Mouse (Mus musculus): ENCODE data around the gene H2afy2.

H2afy2 gene

DNA sequence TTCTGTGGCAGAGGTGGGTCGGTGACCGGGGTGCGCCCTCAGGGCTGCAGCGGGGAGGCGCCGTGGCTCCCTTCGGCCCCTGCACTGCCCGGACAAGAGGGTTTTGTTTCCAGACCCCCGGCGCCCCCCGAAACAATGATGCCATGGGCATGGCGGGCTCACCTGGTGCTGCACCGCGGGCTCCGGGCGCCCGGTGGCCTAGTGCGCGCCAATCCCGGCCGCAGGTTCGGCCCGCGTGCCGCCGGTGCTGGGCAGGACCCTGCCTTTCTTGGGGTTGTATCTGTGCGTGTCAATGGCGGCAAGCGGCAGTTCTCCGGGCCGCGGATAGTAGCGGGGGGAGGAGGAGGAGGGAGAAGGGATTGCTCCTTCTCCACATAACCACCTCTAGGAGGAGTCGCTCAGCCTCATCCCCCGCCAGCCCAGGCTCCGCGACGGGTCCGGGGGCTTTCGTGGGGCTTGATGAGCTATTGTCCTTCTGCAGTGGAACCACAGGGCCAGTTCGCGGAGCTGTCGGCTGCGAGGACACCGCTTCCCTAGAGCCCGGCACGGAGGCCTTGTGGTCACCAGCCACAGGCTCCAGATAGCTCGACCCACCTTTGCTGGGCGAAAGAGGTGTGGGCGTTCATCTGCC lies at the start of gene H2afy2:
TSS of gene H2afy2 (minus strand) at position 527 of the 631 bp plus-strand sequence.
- DNase-seq (ENCODE audit: low read depth, low spot score): no peak

DNA sequence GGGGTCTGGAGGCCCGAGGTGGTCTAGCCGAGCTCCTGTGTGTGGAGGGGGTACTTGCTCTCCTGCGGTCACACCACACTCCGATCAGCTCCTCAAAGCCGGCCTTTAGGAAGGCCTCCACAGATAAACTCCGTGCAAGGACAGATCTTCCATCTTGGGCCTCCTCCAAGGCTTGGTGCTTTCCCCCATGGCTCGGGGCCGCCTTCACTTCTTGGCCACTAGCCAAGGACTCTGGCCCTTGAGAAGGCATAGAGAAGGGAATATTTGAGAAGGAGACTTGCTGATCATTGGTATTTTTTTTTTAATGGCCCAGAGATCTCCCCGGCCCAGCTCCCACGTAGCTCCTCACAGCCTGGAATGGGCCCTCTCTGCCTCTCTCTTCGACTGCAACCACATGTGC lies 48.8 kb upstream of the H2afy2 start:
- no peak for DNase-seq (ENCODE audit: low read depth, low spot score)

DNA sequence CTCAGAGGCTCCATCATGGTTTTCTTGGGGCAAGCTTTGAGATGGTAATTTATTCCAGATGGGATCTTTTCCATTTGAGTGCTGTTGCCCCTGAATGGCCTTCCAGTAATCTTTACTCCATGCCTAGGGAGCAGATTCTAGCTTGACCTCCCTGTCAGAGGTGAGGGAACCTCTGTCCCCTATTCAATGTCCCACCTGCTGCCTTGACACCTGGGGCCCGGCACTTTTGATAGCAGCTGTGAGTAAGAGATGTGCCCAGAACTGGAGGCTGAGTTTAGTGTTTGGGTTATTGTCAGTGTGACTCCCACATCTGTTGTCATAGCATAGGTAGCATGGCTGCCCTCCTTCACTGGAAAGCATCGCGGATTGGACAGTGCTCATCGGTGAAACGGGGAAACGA lies 47.8 kb upstream of the H2afy2 start:
- DNase-seq (ENCODE audit: low read depth, low spot score): no peak

DNA sequence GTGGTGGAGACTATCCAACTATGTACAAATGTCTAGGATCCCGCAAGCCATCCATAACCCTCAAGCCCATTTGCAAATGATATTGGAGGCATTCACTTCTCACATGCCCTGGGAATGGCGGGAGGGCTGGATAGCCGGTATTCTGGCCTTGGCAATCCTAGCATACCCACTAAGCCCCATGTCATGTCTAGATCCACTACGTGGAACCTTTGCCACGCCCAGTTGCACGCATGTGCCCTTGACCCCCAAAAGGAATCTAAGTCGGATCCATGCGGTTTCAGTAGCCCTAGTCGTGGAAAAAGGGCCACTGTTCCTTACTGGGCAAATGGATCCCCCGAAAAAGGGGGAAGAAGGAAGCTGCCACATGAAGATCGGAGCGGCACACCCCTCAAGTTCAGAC lies 47.3 kb upstream of the H2afy2 start:
- DNase-seq (ENCODE audit: low read depth, low spot score): no peak

DNA sequence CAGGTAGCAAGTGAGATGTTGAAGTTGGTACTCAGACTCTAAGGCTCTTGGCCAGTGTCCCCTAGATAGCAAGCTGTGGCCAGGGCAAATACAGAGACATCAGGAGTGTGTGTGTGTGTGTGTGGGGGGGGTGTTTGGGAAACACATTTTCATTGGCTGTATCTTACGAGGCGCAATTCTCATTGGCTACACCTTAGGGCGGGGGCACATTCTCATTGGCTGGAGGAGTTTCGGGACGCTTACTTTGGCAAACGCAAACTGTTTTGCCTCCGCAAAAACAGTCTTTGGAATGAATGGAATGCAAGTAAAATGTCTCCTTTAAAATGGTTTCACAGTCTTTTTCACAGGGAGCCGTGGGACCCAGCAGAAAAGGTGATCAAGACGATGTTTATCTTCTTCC lies 46.9 kb upstream of the H2afy2 start:
- DNase-seq (ENCODE audit: low read depth, low spot score): no peak

DNA sequence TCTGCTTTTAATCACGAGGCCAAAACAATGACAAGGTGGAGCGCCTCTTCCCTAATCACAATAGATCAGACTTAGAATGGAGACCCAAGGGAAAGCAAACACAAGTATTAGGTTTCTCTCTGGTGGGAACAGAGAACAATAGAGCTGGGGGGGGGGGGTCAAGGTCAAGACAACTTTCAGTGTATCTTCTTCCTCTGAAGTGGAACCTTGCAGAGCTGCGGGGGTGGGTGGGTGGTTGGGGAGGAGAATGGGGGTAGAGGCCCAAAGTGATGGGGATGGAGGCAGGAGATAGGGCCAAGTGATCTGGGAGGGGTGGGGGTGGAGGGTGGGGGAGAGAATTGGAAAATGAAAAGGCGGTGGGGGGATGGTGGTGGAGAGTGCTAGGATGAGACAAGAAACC lies 45.1 kb upstream of the H2afy2 start:
- no peak for DNase-seq (ENCODE audit: low read depth, low spot score)

DNA sequence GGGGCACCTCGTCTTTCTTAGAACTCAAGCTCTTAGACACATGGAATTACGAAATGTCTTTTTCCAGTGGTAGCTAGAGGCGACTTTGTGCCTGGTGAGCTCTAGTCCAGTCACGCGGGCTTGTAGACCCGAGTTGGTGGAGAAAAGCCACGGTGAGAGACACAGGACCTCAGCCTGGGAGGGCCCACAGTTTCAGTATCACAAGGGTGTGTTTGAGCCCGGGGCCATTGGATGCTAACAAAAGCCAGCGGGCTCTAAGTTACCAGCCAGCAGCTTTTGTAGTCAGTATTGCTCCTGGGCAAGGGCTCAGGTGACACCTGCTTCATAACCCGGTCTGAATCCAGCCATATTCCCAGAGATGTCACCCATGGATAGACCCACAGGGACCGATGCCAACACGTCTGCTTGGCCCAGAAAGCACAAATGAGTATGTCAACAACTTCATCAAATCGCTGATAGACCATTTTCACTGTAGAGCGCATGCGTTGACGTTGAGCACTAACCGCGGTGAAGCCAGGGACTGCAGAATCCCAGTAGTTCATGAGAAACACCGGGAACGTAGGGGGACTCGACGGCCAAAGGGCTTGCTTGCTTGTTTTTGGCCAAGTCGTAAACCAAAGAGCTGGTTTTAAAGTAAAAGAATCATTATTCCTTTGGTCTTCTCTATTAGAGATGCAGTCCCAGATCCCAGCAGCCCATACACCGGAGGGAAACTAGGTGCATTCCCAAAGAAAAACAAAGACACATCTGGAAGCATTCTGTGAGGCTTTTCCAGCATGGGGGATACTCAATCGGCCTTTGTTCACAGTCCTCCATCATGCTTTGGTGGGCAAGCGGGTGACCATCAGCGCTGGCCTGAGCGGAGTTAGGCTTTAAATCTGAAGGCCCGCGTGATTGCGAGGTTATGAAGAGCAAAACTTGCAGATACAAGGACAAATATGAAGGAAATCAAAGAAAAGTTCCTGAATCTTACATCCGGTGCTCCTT lies 44.3 kb upstream of the H2afy2 start:
- no peak for DNase-seq (ENCODE audit: low read depth, low spot score)

DNA sequence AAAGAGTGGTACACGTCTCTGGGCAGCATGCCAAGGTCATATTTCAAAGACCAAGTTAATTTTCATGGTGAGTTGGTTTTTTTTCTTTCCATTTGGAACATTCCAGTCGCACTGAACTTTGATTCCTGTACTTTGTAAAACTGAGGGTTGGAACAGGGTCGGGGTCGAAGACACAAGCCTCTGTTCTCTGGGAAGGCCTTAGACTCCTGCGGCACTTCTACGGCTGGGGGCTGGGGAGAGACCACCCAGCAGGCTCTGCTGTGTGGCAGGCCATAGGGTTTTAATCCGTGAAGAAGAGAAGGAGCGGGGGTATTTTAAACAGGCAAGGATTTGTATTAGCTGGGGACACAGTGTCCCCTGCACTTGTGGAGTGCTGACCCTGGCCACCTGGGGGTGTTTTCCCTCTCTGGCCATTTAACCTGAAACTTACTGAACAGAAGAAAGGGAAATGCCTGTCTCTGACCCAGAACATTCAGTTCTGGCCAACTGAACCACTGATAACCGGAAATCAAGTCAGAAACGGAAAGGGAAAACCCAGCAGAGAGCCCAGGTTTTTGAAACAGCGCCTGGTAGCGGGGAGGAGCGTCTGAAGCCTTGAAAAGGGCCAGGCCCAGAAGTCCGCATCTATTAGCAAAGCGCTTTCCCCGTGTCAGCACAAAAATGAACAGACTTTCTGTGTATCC lies 42.9 kb upstream of the H2afy2 start:
- no peak for DNase-seq (ENCODE audit: low read depth, low spot score)

DNA sequence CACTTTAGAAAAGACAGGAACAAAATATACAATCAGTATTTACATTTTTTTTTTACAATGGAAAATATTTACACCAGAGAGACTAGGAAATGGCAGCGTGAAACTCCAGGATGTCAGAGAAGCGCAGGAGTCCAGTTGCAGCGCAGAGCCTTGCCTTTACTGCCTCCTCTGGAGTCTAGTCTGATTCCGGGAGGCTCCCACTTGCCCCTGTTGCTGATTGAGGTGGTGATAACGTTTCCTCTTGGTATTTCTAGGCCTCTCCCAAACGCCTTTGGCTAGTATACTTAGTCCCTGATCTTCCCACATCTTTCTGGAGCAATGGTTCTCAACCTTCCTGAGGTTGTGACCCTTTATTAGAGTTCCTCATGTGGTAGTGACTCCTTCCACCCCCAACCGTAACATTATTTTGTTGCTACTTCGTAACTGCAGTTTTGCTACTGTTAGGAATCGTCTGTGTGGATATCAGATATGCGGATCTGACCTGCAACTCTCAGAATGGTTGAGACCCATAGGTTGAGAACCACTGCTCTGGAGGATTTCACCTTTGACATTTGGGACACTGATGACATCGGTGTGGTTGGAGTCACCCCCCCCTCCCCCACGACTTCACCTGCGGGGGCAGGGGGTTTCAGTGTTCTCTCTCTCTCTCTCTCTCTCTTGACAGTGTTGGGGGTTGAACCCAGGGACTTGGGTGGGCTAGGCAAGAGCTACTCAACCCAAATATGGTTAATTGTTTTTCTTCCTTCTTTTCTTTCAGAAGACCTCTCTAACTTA lies 42.2 kb upstream of the H2afy2 start:
- DNase-seq (ENCODE audit: low read depth, low spot score): no peak

DNA sequence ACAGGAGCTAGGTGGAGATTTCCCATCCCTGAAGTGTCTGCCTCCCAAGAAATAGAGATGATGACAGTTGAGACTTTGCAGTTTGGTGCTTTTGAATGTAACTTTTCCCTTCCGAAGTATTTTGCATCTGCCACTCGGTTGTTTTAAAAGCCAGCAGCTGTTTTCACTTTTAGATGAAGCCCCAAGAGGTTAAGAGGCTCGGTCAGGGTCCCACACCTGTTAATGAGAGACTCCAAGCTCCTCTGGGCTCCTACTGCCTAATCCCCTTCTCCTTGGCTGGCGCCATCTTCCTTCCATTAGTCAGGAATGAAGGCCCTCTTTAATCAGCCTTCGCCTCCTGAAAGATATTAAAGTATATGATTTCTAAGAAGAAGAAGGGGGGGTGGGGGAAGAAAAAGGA lies 41.6 kb upstream of the H2afy2 start:
- DNase-seq (ENCODE audit: low read depth, low spot score): no peak

DNA sequence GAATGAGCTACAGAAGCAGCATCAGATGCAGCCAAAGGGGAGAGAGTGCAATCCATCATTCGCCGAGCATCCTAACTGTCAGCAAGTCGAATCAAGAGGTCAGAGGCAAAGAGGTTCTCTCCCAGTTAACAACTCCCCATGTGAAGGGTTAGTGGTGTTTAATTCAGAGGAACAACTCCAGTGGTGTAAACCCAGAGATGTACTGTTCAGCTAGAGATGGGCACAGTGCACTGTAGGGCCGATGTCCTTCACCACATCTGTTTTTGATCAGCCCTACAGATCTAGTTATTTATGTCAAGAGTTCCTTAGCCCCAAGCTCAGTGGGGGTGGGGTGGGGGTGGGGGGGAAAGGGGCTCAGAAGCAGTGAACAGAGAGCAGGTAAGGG lies 39.8 kb upstream of the H2afy2 start:
- no peak for DNase-seq (ENCODE audit: low read depth, low spot score)

DNA sequence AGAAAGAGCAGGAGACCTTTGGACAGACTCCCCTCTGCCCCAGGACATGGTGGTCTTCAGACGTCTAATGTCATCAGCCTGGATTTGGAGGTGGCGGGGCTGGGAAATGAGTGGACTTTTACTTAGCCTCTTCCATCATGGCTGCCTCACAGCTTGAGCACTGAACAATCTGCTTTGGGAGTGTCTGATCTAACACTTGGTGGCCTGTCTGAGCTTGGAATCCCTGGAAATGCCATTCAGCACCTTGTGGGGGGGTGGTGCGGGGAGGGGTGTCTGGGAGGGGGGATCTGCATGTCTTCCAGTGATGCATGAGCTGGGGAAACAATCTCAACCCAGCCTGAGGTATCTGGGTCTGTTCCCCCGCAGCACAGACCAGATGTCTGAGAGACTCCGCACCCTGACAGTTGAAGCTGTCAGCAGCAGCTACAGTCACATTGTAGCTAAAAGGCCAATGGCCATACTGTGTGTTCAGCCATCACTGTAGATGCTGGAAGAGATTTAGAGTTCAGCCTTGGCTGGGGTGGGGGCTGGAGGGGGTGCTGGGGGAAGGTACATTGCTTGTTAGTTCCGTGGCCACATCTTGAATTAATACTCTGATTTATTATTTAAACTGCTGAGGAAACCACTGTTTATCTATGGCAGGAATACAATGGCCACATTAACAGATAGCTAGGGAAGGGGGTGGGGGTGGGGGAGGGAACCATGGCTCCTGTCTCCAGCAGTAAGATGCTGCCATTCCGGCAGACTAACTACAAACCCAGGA lies 39.2 kb upstream of the H2afy2 start:
- no peak for DNase-seq (ENCODE audit: low read depth, low spot score)

DNA sequence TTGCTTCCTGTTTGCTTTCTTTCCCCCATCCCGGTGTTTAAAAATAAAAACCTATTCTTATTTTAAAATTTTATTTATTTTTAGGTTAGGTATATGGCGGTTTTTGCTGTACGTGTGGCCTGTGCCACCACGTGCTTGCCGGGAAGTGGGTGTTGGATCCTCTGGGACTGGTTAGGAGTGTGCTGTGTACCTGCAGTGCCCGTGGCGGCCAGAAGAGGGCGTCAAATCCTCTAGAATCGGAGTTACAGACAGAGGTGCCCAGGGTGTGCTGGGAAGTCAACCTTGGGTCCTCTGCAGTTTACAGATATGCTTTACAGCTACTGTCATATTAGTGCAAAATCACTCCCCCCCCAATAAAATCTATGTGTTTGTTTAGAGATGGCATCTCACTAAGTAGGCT lies 36.1 kb upstream of the H2afy2 start:
- no peak for DNase-seq (ENCODE audit: low read depth, low spot score)

DNA sequence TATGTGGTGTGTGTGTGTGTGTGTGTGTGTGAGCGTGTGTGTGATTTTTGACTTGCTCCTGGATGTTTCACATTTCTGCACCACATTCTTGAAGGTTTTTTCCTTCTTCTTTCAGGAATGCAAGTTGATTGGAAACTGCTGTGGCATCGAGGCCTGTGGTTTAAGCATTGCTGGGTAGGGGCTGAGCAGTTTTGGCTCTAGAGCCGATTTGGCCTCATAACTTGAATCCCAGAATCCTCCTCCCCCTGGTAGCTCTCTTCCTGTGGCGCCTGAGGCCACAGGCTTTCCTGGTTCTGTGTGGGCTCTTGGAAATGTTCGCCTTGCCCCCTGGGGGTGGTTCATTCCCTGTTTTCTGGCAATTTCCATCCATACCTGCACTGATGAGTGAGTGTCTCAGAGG lies 28.0 kb upstream of the H2afy2 start:
- no peak for DNase-seq (ENCODE audit: low read depth, low spot score)

DNA sequence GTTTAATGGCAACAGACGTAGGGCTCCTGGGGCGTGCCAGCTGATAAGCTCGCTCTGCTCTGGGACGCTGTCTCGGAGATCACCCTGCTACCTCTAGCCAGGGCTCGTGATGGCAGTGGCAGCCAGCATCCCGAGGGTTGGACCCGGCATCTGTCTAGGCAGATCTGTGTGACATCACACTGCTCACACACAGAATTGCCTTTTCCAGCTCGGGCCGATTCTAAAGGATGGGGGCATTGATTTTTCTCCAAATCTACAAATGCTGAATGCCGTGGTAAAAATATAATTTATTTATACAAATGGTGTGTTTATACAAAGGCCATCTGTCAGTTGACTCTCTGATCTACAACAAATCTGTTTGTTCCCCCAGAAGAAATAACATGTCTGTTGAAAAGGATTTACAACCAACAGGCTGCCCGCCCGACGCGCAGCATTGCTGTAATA lies 14.2 kb upstream of the H2afy2 start:
- no peak for DNase-seq (ENCODE audit: low read depth, low spot score)

DNA sequence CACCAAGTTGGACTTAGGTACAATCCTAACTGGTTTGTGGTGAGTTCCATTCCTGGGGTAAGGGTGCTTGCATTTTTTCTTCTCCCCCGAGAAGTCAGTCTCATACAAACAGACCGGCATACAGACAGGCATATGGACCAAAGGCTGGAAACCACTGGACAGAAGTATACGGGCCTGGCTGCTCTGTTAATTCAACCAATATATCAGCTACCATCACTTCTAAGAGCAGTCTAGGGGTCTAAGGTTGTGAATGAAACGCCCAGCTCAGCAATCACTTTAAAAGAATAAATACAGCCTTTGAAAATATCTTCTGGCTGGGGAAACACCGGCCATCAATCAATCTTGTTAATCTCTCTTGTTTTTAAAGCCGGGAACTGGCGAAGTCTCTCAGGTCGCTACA lies 11.5 kb upstream of the H2afy2 start:
- DNase-seq (ENCODE audit: low read depth, low spot score): no peak

DNA sequence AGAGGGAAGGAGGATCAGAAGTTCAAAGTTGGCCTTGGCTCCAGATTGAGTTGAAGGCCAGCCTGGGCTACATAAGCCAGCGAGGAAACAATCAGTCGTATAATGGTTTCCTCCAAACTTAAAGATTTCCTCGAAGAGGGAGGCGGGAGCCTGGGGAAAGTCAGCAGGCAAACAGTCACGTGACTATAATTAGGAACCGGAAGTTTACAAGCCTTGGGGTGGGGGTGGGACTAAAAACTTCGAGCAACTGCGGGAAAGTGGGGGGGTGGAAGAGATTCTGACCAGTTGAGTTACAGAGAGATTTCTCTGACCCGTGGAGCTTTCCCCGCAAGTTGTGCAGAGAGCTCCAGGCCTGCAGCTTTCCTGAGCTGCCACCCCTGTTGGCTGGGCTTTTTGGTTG lies 11.0 kb upstream of the H2afy2 start:
- no peak for DNase-seq (ENCODE audit: low read depth, low spot score)

DNA sequence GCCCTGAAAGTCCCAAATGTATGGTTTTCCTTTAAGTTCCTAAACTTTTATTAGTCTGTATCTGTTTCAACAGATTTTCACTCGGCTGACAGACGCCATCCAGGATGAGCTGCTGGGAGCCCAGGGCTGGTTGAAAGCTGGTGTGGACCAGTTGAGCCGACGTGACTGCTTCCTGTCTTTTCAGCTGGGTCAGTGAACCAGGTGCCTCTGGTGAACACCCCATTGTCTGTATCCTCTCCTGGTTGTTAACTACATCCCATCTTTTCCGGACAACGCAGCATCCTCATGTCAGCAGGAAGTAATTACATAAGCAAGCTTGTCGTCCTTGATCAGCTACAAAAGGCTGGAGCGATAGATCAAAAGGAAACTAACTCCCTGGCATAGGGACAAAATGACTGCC lies 9.1 kb upstream of the H2afy2 start:
- DNase-seq (ENCODE audit: low read depth, low spot score): no peak

DNA sequence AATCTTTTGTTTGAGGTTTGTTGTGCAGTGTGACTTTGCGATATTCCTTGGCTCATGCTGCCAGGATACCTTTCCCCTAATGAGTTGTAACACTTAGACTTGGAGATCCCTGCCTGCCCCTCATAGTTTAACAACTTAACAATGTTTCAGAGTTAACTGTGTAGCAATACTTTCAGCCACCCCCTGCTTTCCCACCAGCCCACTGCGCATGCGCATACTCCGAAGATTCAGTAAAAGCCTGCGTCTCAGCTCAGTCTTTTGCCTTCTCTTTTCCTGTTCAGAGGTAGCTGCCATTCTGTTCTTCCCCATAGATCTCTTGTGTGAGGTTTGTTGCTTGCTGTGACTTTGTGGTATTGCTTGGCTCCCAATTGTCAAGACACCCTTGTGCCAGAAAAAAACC lies 4.6 kb upstream of the H2afy2 start:
- DNase-seq (ENCODE audit: low read depth, low spot score): no peak

DNA sequence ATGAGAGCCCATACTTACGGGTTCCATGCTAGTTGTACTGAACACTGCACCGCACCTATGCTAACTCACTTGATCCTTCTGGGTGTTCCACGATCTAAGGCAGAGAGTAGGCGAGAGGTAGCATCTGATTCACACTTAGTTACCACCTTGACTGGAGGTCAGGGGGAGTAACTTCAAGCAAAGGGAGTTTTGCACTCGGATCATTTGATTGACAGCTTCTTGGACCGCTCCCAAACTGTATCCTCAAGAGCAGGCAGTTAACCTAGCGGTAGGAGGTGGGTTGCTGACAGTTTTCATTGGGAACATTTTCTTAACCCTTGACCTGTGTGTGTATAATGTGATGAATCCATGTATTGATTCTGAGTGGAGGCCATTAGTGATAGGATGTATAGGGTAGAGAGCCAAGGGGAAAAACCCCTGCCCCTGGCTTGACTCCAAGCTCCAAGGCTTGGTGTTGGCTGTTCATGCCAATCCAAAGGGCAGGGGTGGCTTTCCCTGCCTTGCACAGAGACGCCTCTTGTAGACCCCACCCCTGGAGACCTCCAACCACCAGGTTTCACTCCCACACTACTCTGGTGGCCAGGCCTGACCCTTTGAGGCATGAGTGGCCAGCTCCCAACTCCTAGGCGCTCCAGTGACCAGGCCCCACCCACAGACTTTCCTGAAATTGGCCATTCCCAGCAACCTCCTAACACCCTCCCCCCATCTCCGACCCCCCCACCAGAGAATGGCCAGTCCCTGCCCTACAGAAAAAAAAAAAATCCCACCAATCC lies 3.8 kb upstream of the H2afy2 start:
- no peak for DNase-seq (ENCODE audit: low read depth, low spot score)

Data from retina, adult 2 months (tissue).